Mouse (Mus musculus) stomach, embryonic 16.5 days (tissue): ENCODE results near the gene Stat3. TPM values are rescaled to one million over a fixed set of nuclear protein-coding genes. Genes with fewer than 3 reads are reported as not detected.

Source experiments
- ATAC-seq: fragments of 200-750 bp; cut with Nextera tagmentation; 2 replicates; pipeline ENCODE4 v1.8.0; 2017; ENCODE audit warnings: moderate number of reproducible peaks, moderate TSS enrichment; ENCODE audit not compliant: insufficient read depth, low FRiP score
- H3K27ac ChIP-seq: fragments of 300-500 bp; sonication (generic); 2 replicates; pipeline ENCODE4 v1.5.1; 2014; ENCODE audit warnings: low read length
- H3K27me3 ChIP-seq: fragments of 300-500 bp; sonication (generic); 2 replicates; pipeline ENCODE4 v1.6.1; 2014; ENCODE audit warnings: low read length, control low read depth, mixed read lengths; ENCODE audit not compliant: control insufficient read depth, insufficient read depth
- H3K36me3 ChIP-seq: fragments of 300-500 bp; sonication (generic); 2 replicates; pipeline ENCODE4 v1.6.1; 2014; ENCODE audit warnings: low read length; ENCODE audit not compliant: control insufficient read depth, insufficient read depth
- H3K4me1 ChIP-seq: fragments of 300-500 bp; sonication (generic); 2 replicates; pipeline ENCODE4 v1.6.1; 2014; ENCODE audit warnings: low read length, control low read depth, mixed read lengths; ENCODE audit not compliant: control insufficient read depth, insufficient read depth
- H3K4me2 ChIP-seq: fragments of 300-500 bp; sonication (generic); 2 replicates; pipeline ENCODE4 v1.6.1; 2014; ENCODE audit warnings: low read depth, low read length, mixed read lengths
- H3K4me3 ChIP-seq: fragments of 300-500 bp; sonication (generic); replicated peaks from 2 replicates; pipeline ENCODE4 v1.5.1; 2014; ENCODE audit warnings: mild to moderate bottlenecking, low read length
- H3K9ac ChIP-seq: fragments of 300-500 bp; sonication (generic); 2 replicates; pipeline ENCODE4 v1.6.1; 2014; ENCODE audit warnings: low read length
- H3K9me3 ChIP-seq: fragments of 300-500 bp; sonication (generic); replicated peaks from 2 replicates; pipeline ENCODE4 v1.6.1; 2016; ENCODE audit warnings: low read length, control low read depth; ENCODE audit not compliant: control insufficient read depth
- WGBS: fragments of 180-500 bp; shearing (Covaris S2); extraction: QIAGEN DNeasy Blood & Tissue Kit; methylation state at CpG from one replicate; pipeline ENCODE4 v1.1.7; 2014; 5-methylcytosine and 5-hydroxymethylcytosine counted together
- polyA plus RNA-seq: library from polyadenylated mRNA; unstranded; fragments of >200 nt; fragmentation: Nextera tagmentation; extraction: Ambion mirVana; gene quantifications from 2 replicates; pipeline ENCODE4 v1.2.1, GENCODE M21; 2015

The Stat3 gene
- polyA plus RNA-seq, 1 experiment from 2014 or later: 47.2 TPM

DNA sequence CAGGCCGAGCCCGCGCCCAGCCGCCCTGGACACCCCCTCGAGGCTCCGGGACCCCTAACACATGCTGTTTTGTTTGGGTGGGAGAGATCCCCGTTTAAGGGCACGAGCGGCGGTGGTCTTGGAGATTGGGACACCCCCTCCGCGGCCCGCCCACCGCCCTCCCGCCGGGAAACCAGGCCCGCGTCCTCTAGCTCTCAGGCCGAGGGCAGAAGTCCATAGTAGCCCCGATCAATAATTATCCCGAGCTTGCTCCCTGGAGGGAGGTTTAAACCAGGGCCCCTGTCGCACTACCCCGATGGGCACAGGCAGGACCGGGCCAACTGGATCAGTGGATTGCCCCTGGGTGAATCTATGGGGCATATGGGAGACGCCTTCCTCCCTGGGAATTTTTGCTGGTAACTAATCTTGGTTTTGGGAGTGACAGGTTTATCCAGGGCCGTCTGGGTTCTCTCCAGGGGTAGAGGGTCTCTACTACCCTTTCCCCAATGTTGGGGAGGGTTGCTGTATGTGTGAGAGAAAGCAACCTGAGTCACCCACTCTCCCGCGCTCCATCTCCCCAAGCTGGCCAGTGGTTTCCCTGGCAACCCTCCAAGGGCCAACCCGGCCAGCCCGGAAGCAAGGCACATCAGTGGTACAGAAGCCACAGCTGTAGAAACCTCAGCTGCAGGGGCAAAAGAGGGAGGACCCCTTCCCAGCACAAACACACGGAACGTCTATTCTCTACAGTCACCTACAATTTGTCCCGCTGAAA, 88.4 kb downstream of the Stat3 start:
- Histone ChIP-seq H3K27ac (peak overlapping the region; percentile 89), H3K9ac (peak overlapping the region; percentile 98), H3K27me3 (no peaks in the 10 kb centered on the region), H3K4me3 (peak overlapping the region; percentile 95), H3K4me2 (peak overlapping the region; percentile 78), H3K9me3 (no peaks in the 10 kb centered on the region), H3K36me3 (no peaks in the 10 kb centered on the region), H3K4me1 (peaks cover 21% of the 10 kb centered on the region)
- WGBS: 3% methylated on average over 33 of the region's 33 CpGs
- ATAC-seq: peak; percentile 34; the same call in 1 of the 2 replicates

DNA sequence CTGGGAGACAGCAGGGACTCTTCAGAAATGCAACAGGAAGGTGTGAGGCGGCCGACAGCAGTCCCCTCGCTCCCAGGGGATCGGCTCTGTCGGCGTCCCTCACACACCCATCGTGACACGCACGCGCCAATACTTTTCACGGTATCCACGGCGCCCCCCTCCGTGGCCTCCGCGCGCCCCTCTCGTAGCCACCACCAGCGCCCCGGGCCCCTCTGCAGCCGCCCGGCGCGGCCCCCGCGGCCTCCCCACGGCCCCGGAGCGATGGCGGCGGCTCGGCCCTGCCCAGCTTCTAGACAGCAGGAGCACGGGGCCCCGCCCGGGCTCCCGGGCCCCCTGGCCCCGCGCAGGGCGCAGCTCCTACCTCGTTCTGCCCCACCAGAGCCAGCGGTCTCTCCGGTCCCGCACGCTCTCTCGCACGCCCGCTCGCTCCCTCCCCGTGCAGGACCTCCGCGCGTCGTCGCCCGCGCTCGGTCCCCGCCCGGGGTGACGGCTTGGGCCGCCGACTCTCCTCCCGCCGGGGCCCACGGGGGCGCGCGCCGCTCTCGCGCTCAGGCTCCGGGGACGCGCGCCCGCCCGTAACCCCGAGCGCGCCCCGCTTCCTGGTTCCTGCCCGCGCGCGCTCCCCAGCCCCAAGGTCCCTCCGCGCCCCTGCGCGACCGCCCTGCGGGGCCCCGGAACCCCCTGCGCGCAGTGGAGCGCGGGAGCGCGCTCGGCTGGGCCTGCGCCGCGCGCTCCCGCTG, 89.1 kb downstream of the Stat3 start, which contains the start of gene Stat5b:
Gene Stat5b, minus strand, starts transcription at position 687 of the 740 bp plus-strand sequence.
- Histone ChIP-seq H3K27ac (peak within 1 kb of the TSS; percentile 89), H3K4me1 (peaks cover 24% of the 10 kb centered on the region), H3K9me3 (no peaks in the 10 kb centered on the region), H3K27me3 (no peaks in the 10 kb centered on the region), H3K4me2 (peak within 1 kb of the TSS; percentile 78), H3K4me3 (peak within 1 kb of the TSS; percentile 95), H3K36me3 (no peaks in the 10 kb centered on the region), H3K9ac (peak within 1 kb of the TSS; percentile 98)
- ATAC-seq: peak; percentile 87
- WGBS: under 1% methylated on average over 87 of the region's 104 CpGs

GRCm38 (mm10) chr11:100849456-100850037, 89.8 kb downstream of the Stat3 start:
- Histone ChIP-seq H3K27me3 (no peaks in the 10 kb centered on the region), H3K36me3 (no peaks in the 10 kb centered on the region), H3K9me3 (no peaks in the 10 kb centered on the region), H3K4me2 (peak overlapping the region; percentile 78), H3K9ac (peak overlapping the region; percentile 98), H3K27ac (peak overlapping the region; percentile 89; the same call in 1 of the 2 replicates), H3K4me1 (peaks cover 24% of the 10 kb centered on the region), H3K4me3 (peak overlapping the region; percentile 95)
- no peak for ATAC-seq
- 3% methylated on average over 12 of the region's 13 CpGs for WGBS

- no peak overlapping the region for H3K27ac ChIP-seq
- peaks cover 24% of the 10 kb centered on the region for H3K4me1 ChIP-seq
- ATAC-seq: no peak
- H3K36me3 ChIP-seq: no peaks in the 10 kb centered on the region
- no peaks in the 10 kb centered on the region for H3K27me3 ChIP-seq
- peak overlapping the region; percentile 78 for H3K4me2 ChIP-seq
- WGBS: 61% methylated on average over 6 of the region's 6 CpGs
- peak overlapping the region; percentile 95 for H3K4me3 ChIP-seq
- peak overlapping the region; percentile 98 for H3K9ac ChIP-seq
- no peaks in the 10 kb centered on the region for H3K9me3 ChIP-seq
Observed at GRCm38 (mm10) chr11:100848789-100849379, 90.5 kb downstream of the Stat3 start.

DNA sequence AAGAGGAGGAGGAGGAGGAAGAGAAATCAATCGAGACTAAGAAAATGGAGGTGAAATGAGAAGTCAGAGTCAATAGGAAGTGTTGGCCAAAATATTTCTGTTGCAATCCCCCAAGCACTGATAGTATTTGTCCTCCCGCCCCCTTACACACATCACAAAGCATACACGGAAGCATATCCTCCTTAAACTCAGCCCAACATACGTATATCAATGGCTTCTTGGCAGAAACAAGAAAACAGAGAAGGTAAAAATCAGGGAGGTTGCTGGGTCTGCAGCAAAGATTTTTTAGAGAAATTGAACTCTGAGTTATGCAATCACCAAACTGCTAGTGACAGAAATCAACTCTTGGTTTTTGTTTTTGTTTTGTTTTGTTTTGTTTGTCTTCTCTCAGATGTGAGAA, 91.3 kb downstream of the Stat3 start:
- 52% methylated on average over 4 of the region's 4 CpGs for WGBS
- peaks cover 24% of the 10 kb centered on the region for H3K4me1 ChIP-seq
- peak overlapping the region; percentile 78 for H3K4me2 ChIP-seq
- no peaks in the 10 kb centered on the region for H3K27me3 ChIP-seq
- no peak for ATAC-seq
- no peaks in the 10 kb centered on the region for H3K36me3 ChIP-seq
- no peak overlapping the region; the same call in 1 of the 2 replicates for H3K9ac ChIP-seq
- H3K9me3 ChIP-seq: no peaks in the 10 kb centered on the region
- no peak overlapping the region for H3K4me3 ChIP-seq
- H3K27ac ChIP-seq: no peak overlapping the region

DNA sequence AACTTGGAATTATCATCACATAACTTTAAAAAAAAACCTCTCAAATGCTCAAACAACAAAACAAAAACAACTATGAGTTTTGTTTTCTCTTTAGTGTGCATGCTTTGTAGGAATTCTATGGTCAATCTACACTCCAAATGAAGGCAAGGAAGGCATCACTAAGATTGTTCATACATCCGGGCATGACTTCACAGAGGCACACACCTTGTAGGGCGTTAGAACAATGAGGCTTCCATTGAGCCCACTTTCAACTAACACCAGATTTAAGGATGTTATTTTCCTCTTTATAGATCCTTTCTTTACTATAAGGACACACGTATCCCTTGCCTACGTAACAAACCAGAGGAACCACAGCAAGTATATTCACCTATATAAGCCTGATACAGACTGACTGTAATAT, 91.8 kb downstream of the Stat3 start:
- no peak for ATAC-seq
- H3K4me3 ChIP-seq: no peak overlapping the region
- 88% methylated on average over 4 of the region's 4 CpGs for WGBS
- H3K4me1 ChIP-seq: peaks cover 24% of the 10 kb centered on the region
- H3K36me3 ChIP-seq: no peaks in the 10 kb centered on the region
- no peaks in the 10 kb centered on the region for H3K9me3 ChIP-seq
- no peak overlapping the region for H3K27ac ChIP-seq
- H3K9ac ChIP-seq: no peak overlapping the region
- no peaks in the 10 kb centered on the region for H3K27me3 ChIP-seq
- H3K4me2 ChIP-seq: no peak overlapping the region

DNA sequence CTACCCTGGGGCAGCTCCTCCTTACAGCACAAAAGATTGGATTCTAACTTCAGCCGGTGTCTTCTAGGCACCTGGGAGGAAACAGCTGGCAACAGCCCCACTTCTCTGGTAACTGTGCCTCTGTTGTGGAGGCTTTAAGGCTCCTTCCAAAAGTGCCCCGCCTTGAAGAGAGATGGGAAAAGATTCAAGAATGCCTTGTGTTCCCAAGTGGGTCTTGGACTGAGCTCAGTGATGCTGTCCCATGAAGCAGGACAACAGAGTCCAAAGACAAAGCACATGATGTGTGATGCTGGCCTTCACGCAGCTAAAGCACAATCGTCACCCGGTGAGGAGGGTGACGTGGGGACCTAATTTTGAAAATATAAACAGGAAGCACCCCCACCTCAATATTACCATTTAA, 93.5 kb downstream of the Stat3 start:
- Histone ChIP-seq H3K27ac (no peak overlapping the region), H3K9me3 (no peaks in the 10 kb centered on the region), H3K4me3 (no peak overlapping the region), H3K27me3 (no peaks in the 10 kb centered on the region), H3K4me2 (no peak overlapping the region), H3K4me1 (peaks cover 16% of the 10 kb centered on the region), H3K36me3 (no peaks in the 10 kb centered on the region), H3K9ac (no peak overlapping the region)
- ATAC-seq: no peak
- 73% methylated on average over 6 of the region's 6 CpGs for WGBS

GRCm38 (mm10) chr11:100844121-100844520, 95.2 kb downstream of the Stat3 start:
- H3K27me3 ChIP-seq: no peaks in the 10 kb centered on the region
- WGBS: 89% methylated on average over 4 of the region's 4 CpGs
- peaks cover 15% of the 10 kb centered on the region for H3K4me1 ChIP-seq
- no peak overlapping the region for H3K27ac ChIP-seq
- H3K36me3 ChIP-seq: no peaks in the 10 kb centered on the region
- no peak overlapping the region for H3K4me3 ChIP-seq
- H3K9ac ChIP-seq: no peak overlapping the region
- no peak overlapping the region for H3K4me2 ChIP-seq
- H3K9me3 ChIP-seq: no peaks in the 10 kb centered on the region
- ATAC-seq: no peak
